Mouse (Mus musculus) brain, embryonic 14.5 days (tissue): ENCODE data around the gene Cacna2d3.

Experiments
- CTCF ChIP-seq: fragments of 200-500 bp; IDR thresholded peaks from 2 replicates; pipeline ENCODE4 v1.5.1; 2012; ENCODE audit warnings: inconsistent platforms, mild to moderate bottlenecking, moderate library complexity, borderline replicate concordance; ENCODE audit not compliant: insufficient read depth, insufficient read length; ENCODE audit errors: extremely low read depth
- POLR2A ChIP-seq: fragments of 200-500 bp; IDR thresholded peaks from 2 replicates; pipeline ENCODE4 v1.6.1; 2012; ENCODE audit warnings: mild to moderate bottlenecking, inconsistent platforms, borderline replicate concordance; ENCODE audit not compliant: poor library complexity, insufficient read depth, insufficient read length, severe bottlenecking; ENCODE audit errors: extremely low read depth

GRCm38 (mm10) chr14:29433716-29434115 lies 287.9 kb downstream of the Cacna2d3 start:
- TF ChIP-seq CTCF (no peak), POLR2A (no peak)
